Mouse (Mus musculus): Measurements from ENCODE around the gene Harbi1.

Harbi1 gene

DNA sequence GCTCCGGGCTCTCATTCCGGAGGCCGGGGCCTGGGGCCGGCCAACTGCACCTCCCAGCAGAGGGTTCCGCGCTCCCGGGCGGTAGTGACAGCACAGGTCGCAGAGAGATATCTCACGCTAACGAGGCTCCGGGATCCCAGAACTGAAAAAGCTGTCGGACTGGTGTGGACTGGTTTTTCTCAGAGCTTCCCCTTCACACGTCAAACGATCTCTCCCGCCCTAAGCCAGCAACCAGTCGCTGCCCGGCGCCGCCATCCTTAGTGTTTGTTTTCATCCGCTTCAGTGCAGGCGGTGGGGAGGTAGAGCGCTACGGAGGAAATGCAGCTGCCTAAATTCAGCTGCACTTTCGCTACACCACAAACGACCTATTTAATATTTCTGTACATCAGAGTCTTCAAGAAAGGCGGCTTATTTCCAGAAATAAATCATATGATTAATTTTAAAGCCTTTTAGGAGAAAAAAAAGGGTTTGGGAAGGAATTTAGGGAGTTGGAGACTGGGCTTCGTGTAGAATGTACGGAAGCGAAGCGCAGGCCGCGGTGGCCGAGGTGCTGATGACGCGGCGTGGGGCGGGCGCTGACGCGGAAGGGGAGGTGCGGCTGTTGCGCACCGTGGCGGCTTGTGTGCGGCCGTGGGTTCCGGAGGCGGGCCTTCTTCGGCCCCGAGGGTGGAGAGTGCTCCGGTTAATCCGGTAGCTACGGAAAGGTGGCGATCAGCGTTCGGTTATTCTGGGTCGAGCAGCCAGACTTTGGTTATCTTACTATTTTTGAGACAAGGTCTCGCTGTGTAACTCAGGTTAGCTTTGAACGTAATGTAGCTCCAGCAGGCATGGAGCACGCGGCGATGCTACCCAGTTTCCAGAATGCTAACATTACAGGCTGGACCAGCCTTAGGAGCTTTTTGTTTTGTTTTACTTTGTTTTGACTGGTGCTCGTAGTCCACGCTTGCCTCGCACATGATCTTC is at the start of gene Harbi1, which contains the start of gene Atg13:
TSS of gene Harbi1 (plus strand) at position 581 of the 963 bp plus-strand sequence.
TSS of gene Atg13 (minus strand) at position 305 of the 963 bp plus-strand sequence.
- CTCF ChIA-PET = interaction anchor here (0.5 to 0.7 kb wide), 4 partner anchors 61 to 962 kb away, joined by 3 to 6 read pairs (median 3); partner anchors contain the start of genes Arhgap1 and Zfp408

DNA sequence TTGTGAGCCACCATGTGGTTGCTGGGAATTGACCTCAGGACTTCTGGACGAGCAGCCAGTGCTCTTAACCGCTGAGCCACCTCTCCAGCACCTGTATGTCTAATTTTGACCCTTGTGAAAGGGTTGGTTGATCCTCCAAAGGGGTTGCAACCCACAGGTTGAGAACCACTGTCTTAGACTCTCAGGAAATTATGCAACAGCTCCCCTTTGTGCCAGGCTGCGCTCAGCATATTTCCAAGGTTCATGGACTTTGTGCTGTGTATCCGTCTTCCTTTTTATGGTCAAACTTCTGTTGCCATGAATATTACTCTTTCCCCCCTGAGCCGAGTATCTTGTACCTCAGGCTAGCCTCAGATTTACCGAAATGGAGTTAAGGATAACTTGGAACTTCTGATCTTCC is 49.7 kb upstream of the Harbi1 start:
- CTCF ChIA-PET = no interaction called here

DNA sequence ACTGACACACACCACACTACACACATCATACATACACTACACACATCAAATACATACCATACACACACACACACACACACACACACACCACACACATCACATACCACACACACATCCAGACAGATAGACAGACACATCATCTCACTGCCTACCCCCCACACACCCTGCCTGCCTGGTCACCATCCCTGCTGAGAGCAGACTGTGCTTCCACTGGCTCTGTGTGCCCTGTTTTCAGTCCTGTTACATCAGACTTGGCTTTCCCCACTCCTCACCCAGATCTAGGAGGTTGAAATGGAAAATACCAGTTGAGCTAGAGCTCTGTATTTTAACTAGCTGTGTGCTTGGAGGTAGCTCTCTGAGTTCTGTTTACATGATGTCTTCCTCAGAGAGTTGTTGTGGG is 45.9 kb upstream of the Harbi1 start:
- CTCF ChIA-PET = no interaction called here

DNA sequence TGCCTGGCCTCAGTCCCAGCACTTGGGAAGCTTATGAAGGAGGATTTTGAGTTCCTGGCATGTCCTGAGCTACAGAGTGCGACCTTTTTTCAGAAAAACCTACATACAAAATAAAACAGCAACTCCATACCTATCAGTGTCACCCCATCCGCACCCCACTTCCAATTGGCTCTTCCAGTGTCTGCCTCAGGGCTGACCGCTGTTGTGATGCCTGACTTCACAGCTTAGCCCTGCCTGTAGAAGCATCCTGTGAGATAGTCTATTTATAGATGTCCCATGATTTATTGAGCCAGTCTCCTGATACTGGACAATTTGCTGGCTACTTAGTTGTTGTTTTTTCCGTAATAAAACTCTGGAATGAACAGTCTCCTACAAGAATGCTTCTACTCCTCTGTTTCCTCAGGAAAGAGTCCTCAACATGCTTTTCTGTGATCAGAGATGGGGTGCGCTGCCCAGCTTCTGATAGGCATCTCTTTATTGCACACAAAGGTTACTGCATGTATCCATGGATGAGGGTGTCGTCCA is 44.2 kb upstream of the Harbi1 start:
- CTCF ChIA-PET = no interaction called here

DNA sequence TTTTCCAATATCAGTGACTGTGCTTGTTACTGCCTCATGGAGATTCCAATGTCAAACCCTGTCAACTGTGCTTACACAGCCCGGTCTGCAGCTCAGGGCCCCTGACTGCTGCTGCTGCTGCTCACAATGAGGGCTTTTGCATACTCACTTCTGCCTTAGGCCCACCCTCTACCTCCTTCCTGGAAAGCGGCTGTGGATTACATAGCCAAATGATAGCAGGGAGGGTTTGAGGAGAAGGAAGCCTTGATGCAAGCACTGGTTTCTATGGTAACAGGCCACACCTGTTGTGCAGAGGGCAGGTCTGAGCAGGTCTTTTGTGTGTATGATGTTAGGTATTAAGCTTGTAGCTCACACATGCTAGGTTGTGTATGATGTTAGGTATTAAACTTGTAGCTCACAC is 42.9 kb upstream of the Harbi1 start:
- CTCF ChIA-PET = no interaction called here

DNA sequence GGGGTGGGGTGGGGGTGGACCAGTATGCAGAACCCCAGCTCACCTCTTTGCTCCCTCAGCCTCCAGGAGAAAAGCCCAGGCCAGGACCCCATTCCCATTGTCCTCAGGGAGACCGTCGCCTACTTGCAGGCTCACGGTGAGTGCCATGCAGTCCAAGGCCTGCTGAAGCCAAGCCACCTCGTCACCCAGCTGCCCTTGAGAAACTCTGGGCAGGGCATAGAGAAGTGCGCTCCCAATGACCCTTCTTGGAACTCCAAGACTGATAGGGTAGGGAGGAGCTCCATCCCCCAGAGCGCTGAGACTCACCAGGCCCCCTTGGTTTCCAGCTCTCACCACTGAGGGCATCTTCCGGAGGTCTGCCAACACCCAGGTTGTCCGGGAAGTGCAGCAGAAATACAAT is 41.3 kb upstream of the Harbi1 start:
- CTCF ChIA-PET = no interaction called here

DNA sequence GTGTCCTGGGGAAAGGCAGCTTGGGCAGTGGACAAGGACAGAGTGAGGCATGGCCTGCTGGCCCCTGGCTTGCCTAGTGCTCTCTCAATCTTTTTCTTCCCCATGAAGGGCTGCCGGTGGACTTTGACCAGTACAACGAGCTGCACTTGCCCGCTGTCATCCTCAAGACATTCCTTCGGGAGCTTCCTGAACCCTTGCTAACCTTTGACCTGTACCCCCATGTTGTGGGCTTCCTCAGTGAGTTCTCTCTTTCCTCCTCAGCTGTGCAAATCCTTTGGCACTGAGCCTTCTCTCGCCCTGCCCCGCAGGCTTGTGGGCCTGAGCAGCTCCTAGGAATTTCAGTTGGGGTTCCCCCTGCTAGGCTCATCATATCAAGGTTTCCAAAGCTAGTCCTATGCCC is 40.6 kb upstream of the Harbi1 start:
- CTCF ChIA-PET = no interaction called here

DNA sequence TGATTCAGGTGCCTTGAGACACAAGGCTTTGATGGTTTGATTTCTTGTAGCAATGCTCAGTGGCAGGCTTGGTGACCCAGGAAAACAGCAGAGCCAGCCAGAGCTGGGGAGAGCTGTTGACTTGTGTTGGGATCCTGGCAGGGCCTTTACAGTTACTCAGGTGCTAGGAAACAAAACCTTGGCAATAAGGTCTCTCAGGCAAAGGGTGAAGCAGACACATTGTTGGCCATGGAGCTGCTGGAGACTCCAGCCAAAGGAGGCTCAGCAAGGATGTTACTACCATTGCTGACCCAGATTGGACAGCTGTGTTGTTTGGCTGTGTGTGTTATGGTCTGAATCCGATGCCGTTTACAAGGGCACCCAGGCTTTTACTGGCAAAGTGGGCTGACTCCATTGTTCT is 37.1 kb upstream of the Harbi1 start:
- CTCF ChIA-PET = no interaction called here

DNA sequence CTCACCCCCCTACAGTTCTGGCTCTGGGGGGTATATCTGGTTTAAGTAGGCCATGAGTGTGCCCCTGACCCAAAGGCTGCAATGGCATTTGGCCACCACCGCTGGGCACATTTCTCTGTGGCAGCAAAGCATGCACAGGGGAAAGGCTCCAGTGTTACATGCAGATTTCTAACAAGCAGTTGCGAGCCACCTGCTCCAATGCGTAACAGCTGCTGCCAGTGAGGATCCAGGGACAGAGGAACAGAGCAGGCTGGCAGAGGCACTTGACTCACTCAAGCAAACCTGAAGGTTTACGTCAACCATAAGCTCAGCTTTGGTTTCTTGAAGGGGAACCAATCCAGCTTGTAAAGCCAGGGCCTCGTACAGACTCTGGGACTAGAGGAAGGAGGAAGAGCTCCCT is 35.8 kb upstream of the Harbi1 start:
- CTCF ChIA-PET = no interaction called here

DNA sequence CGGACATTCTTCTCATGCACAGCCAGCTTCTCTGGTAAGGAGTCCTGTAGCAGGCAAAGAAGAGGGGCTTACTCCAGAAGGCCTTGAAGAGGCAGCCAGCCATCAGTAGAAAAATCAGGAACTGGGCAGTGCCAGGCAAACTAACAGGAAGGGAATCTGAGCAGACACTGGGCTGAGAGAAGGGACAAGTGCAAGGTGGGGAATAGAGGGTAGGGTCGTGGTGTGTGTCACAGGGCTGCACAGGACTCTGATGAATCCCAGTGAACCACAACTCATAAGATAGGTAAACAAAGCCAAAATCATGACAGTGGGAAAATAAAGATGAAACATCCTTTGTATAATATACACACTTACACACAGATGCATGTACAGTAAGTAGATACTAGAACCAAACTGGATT is 34.2 kb upstream of the Harbi1 start:
- CTCF ChIA-PET = no interaction called here

DNA sequence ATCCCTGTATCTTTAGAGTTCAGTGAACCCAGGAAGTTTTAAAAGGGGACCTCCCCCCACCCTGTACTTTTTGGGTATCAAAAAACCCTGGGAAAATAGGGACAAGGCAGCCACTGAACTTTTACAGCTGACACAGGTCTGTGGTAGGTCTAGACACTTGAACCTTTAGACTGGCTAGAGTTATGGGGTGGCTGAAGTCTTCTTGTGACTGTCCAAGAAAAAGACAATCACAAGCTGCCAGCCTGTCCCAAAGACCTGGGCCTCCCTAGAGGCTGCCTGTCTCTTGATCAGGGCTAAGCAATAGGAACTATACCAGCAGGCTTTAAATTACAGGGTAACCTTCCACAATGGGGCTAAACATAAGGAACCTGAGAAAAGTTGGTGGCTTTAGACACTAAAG is 33.7 kb upstream of the Harbi1 start:
- CTCF ChIA-PET = no interaction called here

DNA sequence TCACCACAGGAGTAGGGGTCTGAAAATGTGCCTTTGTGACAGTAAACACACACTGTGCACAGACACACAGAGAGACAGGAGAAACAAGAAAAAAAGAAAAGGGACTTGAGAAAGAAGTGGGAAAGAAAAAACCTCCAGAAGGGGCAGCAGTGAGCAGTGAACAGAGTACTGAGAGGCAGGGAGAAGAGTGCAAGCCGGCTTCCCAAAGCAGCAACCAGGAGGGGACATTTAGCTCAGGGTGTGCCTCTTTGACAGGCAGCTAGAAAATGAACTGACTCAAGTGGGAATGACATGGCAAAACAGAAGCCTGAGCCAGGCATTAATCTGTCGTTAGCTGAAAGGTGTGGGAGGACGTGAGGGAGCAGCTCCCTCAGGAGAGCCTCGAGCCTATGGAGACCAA is 27.8 kb upstream of the Harbi1 start:
- CTCF ChIA-PET = no interaction called here

DNA sequence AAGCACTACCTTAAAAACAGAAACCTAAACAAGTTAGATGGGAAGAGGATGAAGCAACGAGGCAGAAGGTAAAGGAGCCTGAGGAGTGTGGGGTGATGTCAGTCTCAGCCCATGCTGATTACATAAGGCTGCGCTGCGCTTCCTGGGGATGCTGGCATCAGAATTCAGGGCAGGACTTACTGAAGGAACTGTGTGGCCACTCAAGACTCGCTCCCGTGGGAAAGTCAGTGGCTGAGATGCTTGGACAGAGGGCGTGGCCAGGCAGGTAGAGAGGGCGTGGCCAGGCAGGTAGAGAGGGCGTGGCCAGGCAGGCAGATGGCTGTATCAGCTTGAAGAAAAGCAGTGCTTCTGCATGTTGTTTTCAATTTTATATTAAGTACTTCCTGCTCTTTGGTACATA is 26.7 kb upstream of the Harbi1 start:
- CTCF ChIA-PET = no interaction called here

DNA sequence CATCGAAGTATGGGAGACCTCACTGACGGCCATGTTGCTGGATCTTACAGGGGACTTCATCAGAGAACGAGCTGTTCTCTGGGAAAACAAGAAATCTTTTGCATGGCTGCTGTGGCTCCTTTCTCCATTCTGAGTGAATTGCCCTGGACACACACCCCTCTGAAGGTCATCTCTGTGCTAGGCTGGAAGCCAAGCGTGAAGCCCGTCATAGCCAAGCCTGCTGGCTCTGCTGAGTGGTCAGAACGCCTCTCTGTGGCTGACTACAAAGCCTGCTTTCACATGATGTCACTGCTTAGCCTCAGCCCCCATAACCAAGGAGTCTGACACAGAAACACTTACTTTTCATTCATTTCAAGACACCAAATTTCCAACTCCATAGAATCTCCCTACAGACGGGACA is 21.2 kb upstream of the Harbi1 start:
- CTCF ChIA-PET = no interaction called here

DNA sequence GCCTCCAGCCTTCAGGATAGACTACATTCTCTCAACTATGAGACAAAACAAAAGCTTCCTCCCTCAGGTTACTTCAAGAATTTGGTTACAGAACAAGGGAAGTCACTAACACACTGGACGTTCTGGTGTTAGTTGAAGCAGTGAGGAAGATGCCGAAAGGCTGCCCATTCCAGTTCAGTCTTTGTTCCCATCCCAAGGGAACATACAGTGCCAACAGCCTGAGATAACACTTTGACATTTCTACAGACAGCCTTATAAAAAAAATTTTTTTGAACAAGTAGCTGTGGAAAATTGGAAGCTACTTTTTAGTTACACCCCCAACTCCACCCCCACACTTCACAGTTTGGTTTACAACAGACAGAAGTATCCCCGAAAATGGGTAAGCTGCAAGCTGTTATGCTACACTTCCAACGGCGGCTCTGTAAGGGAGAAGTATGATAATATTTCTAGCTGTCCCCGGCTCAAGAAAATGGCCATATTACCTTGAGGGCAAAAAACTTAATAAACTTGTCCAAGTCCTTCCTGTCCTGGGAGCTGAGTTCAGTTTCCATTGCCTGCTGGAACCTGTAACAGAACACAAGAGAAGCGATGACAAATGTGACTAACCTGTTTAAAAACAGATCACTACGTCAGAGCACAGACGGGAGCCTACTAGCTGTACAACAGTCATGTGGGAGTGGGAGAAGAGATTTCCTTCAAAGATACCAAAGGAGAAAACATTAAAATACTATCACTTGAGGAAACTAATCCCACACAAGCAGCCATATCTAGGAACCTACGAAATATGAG is 15.0 kb upstream of the Harbi1 start:
- CTCF ChIA-PET = no interaction called here

DNA sequence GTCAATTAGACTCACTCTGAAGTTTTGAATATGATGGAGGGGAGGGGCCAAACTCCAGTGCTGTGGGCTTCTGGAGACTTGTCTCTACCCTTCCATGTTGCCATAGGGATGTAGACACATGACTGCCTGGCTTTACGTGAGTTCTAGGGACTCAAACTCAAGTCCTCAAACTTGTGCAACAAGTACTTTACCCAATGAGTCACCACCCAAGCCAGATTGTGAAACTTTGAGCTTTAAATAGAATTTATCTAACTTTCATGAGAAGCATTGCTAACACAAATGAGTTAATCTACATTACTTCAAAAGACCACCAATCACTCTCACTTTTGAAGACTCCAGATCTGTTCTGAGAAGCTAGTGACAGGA is 14.4 kb upstream of the Harbi1 start:
- CTCF ChIA-PET = no interaction called here

DNA sequence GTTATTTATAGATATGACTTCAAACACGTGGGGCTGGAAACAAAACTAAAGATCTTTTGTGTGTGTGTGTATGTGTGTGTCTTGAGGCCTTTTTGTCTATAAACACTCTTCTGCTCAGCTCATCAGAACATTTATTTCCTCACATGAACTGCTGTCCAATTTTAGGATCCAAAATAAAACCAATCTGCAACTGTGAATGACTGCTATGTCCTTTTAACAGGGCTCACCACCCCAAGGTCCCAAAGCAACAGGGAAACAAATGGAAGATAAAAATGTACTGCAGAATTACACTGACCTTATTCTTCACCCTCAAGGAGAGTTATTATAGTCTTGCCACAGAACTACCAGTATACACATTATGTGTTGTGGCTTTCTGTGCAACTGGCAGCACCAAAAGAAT is 11.4 kb upstream of the Harbi1 start:
- CTCF ChIA-PET = no interaction called here

DNA sequence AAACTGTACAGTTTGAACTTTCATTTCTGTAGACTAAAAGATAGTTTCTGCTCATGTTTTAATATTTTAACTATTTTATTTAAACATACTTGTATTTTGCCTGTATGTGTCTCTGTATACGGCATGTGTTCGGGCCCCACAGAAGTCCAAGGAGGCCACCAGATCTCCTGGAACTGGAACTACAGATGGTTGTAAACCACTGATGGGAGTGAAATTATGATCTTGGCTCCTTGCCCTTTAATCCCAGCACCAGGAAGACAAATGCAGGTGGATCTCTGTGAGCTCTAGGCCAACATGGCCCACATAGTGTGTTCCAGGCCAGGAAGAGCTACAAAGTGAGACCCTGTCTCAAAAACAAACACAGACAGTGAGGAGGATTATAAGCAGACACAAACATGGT is 9.3 kb upstream of the Harbi1 start:
- CTCF ChIA-PET = no interaction called here

DNA sequence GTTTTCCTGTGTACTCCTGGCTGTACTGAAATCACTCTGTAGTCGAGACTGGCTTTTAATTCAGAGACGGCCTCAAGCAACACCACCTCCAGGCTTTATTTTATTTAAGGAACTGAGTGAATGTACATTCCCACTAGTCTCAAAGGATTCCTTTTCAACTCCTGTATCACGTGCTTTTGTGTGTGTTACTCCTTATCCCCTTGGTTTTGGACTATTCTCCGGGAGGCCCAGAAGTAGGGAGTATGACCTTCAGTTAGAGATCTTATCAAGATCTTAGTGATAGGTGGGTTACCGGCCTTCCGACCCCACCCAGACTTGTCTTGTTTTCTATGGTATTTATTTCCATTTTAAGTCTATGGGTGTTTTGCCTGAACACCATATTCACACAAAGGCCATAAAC is 4.9 kb upstream of the Harbi1 start:
- CTCF ChIA-PET = no interaction called here

DNA sequence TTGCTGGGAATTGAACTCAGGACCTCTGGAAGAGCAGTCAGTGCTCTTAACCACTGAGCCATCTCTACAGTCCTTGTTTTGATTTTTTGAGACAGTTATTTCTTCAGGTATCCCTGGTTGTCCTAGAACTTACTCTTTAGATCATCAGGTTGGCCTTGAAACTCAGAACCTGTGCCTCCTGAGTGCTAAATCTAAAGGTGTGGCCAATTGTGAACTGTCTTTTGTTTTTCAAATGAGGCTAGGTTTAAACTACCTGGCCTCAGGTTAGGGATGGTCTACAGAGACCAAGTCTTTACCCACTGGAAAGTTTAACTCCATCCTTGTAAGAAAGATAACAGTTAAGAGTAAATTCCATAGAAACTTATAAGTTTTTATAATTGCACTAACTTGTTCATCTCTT is 4.2 kb upstream of the Harbi1 start:
- CTCF ChIA-PET = no interaction called here

DNA sequence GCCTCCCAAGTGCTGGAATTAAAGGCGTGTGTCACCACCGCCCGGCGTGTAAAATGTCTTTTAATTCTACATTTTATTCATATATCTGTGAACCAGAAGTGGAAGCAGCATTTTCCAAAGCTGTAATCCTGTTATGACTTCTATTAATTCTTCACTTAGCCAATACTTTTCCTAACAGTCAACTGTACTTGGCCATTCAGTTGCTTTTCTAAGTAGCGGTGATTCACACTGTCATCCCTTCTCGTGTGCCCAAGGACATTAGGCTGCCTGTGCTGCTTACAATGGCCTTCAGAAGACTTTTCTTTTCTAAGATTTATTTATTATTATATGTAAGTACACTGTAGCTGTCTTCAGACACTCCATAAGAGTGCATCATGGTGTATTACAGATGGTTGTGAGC is 2.3 kb upstream of the Harbi1 start:
- CTCF ChIA-PET = no interaction called here

DNA sequence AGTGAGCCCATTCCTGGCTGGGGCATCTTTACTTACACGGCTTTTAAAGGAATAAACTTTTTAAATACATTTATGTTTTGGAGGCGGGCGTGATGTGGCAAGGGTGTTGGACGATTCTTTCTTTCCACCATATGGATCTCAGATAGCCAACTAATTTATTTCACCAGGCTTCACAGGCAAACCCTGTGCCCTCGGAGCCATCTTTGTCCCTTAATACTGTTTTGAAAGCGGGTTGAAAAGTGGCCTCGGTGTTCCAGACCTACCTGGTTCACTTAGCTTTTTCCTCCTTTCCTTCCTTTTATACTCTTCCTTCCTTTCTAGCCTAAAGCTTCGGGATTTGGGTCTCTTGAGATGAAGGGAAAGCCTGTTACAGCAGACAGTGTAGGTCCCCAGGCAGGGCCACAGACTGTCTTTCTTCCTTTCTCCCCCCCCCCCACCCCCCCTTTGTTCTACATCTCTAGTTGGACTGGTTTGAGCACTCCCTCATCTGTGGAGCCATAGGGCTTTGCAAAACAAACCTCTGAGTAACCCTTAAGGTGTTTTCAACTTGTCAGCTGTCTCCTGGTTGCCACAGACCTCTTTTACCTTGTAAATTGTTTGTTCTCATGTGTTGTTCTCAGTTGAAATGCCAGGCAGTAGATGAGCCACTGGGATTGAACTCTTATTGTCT is 739 bp downstream of the Harbi1 start:
- CTCF ChIA-PET = interaction anchor here (0.7 kb wide), 2 partner anchors 64 to 963 kb away, joined by 3 to 6 read pairs; no protein-coding TSS in a partner anchor
